Mouse (Mus musculus): ENCODE measurements around the gene Nr2f1. TPM values are rescaled to one million over a fixed set of nuclear protein-coding genes. Genes with fewer than 3 reads are reported as not detected.

Nr2f1 gene
- 1.1 TPM for polyA plus RNA-seq (2014; fragmentation: Illumina TruSeq; extraction: RNeasy Lipid Tissue Mini Kit (QIAGEN cat#74804); ENCODE audit: low read depth, low replicate concordance)

GRCm38 (mm10) chr13:78199642-78200160 is at the start of gene Nr2f1:
Nr2f1 (minus strand) TSS chr13:78199757.

Other genes with a start within 250 kb of the Nr2f1 start
- not detected for gene Pou5f2, start 174.9 kb downstream of the Nr2f1 start, polyA plus RNA-seq (2014; fragmentation: Illumina TruSeq; extraction: RNeasy Lipid Tissue Mini Kit (QIAGEN cat#74804); ENCODE audit: low read depth, low replicate concordance)